9 mouse cellular contexts compared by ENCODE assay signal in genomic region chr5:100605828-100606229, GRCm38 (mm10). TPM values are rescaled to one million over a fixed set of nuclear protein-coding genes. Genes with fewer than 3 reads are reported as not detected.
DNase-seq lines count a peak whose midpoint lies in the region; ATAC-seq lines count a peak whose summit lies in the region.
"Had no signal": no experiment of that assay in that cellular context is flagged by ENCODE, and none has a peak within 500 bp of the region (broad histone marks: within the 10 kb centered on the region; RNA-seq: fewer than 3 reads in every experiment).

No protein-coding gene starts in this region.

- no peaks in the 10 kb centered on the region for H3K36me3 ChIP-seq in liver, embryonic 16.5 days (ENCODE audit: control insufficient read depth, insufficient read depth)

- no peak for DNase-seq in frontal cortex, postnatal 25 days (ENCODE audit: low spot score in 2 of 2)
- peak; percentile 97 for DNase-seq in adipocyte (ENCODE audit: low spot score)
- peak; percentile 67 to 78 for DNase-seq in heart, postnatal 14 days
- DNase-seq in right cerebral cortex, postnatal 4 days = no peak
- DNase-seq in thymus, postnatal 4 days = no peak

- intact Hi-C loops in heart, postnatal 14 days (cut with DNase I) = no loop called here

- no peaks in the 10 kb centered on the region for H3K27me3 ChIP-seq in liver, embryonic 16.5 days (ENCODE audit: control insufficient read depth, insufficient read depth, low read depth, low read length)
- H3K27me3 ChIP-seq: megakaryocyte, embryonic 14.5 days had no signal

- no peak overlapping the region for H3K4me3 ChIP-seq in liver, embryonic 16.5 days (ENCODE audit: low read depth, low read length)
- H3K4me3 ChIP-seq: megakaryocyte, embryonic 14.5 days had no signal

- H3K9ac ChIP-seq in liver, embryonic 16.5 days (ENCODE audit: low read depth, low read length) = no peak overlapping the region

- peak overlapping the region; percentile 6; the same call in 1 of the 2 replicates for H3K27ac ChIP-seq in liver, embryonic 16.5 days (ENCODE audit: low read length)

- H3K4me1 ChIP-seq in liver, embryonic 16.5 days (ENCODE audit: control insufficient read depth, low read depth, low read length) = peaks cover 2% of the 10 kb centered on the region

- 57% methylated on average over 9 of the region's 9 CpGs for WGBS in liver, embryonic 16.5 days (ENCODE audit: insufficient replicate concordance)

- 0 out of 2 replicates have a peak, but pooled peaks have one; percentile 44 for ATAC-seq in frontal cortex, adult (ENCODE audit: low TSS enrichment)
- ATAC-seq in liver, embryonic 16.5 days (ENCODE audit: low read depth) = peak; percentile 56
- ATAC-seq in megakaryocyte, adult 5-6 weeks (ENCODE audit: poor library complexity, severe bottlenecking) = no peak

- no peaks in the 10 kb centered on the region for H3K9me3 ChIP-seq in liver, embryonic 16.5 days (replicated peaks; ENCODE audit: control insufficient read depth, low read length)
- H3K9me3 ChIP-seq: megakaryocyte, embryonic 14.5 days had no signal

- 0 out of 2 replicates have a peak overlapping the region, but pooled peaks have one; percentile 6 for H3K4me2 ChIP-seq in liver, embryonic 16.5 days (ENCODE audit: low read depth, low read length)

RNA-seq across cellular contexts. Expression of gene Plac8, which starts 33.8 kb away (rescaled TPM):
- total RNA-seq in heart, postnatal 14 days (2021) = 1 to 10 TPM; 1.5 to 2.4 TPM
- 58.2 and 65.3 TPM in 2 replicates for polyA plus RNA-seq in liver, embryonic 16.5 days (2015; fragmentation: Nextera tagmentation; extraction: Ambion mirVana)
- 1,942 and 2,045 TPM in 2 replicates for total RNA-seq in megakaryocyte, adult 5-6 weeks (2015)
- 1,369 and 1,731 TPM in 2 replicates for total RNA-seq in megakaryocyte, adult 5-6 weeks (2017)

Comparison
In these comparisons a context has a peak if more than half of its experiments do, and no peak if none do; other contexts are left out.
1. DNase-seq: peak in adipocyte (single experiment) and heart, postnatal 14 days (2 of 2); none in frontal cortex, postnatal 25 days (0 of 2), right cerebral cortex, postnatal 4 days (single experiment) and thymus, postnatal 4 days (single experiment).
2. RNA of gene Plac8, which starts 33.8 kb away (total RNA-seq): 1,369 to 2,045 TPM in megakaryocyte, adult 5-6 weeks; 1.5 to 2.4 TPM in heart, postnatal 14 days; every median in the first group is over 100 times any median in the second.